Mouse (Mus musculus) myocyte (in vitro differentiated cells): ENCODE measurements at regions not wholly inside any gene's neighbourhood (a gene's known extent, or its start where the extent isn't known, plus 50 kb on each side); places are given as distances from the start of the nearest gene placed in this dataset.

Experiments used
- CEBPB ChIP-seq: IDR thresholded peaks from 2 replicates; pipeline ENCODE4 v1.6.1; 2011; ENCODE audit warnings: mild to moderate bottlenecking, moderate library complexity; ENCODE audit not compliant: poor library complexity, insufficient read depth, severe bottlenecking
- E2F4 ChIP-seq: IDR thresholded peaks from one replicate; pipeline ENCODE4 v1.6.1; 2011; ENCODE audit warnings: mild to moderate bottlenecking, control low read depth, moderate library complexity; ENCODE audit not compliant: insufficient read depth
- MYOG ChIP-seq, 3 experiments: IDR thresholded peaks; one replicate each; pipeline ENCODE4 v1.6.1; 2011; ENCODE audit warnings: control low read depth in 2 of 3, low read depth in 2 of 3, mild to moderate bottlenecking in 2 of 3; ENCODE audit not compliant: insufficient read length in 2 of 3, control insufficient read depth in 1 of 3, insufficient read depth in 1 of 3
- POLR2A ChIP-seq: IDR thresholded peaks from one replicate; pipeline ENCODE4 v1.6.1; 2011; ENCODE audit warnings: low read depth, mild to moderate bottlenecking, control low read depth, moderate library complexity; ENCODE audit not compliant: insufficient read length
- USF1 ChIP-seq: IDR thresholded peaks from one replicate; pipeline ENCODE4 v1.6.1; 2011; ENCODE audit warnings: low read depth, mild to moderate bottlenecking, control low read depth, moderate library complexity

DNA sequence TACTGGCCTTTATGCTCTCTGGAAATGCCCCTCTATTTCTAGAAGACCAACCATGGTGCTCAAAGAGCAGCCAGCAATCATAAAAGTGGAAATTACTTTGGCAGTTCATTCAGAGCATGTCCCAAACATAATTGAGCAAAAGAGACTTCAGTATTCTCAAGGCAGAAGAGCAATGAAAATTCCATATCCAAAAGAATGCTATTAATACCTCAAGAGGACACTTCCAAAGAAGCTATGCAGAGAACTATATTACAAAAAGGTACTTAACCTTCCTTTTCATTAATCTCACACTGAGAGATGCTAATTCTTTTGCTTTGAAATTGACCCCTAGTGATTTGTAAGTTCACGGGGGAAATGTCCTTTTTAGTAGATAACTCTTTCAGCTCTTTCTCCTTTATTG is 105.7 kb downstream of the Mrpl39 start:
- TF ChIP-seq POLR2A: no peak
- no peak for TF ChIP-seq E2F4
- TF ChIP-seq USF1: no peak
- TF ChIP-seq MYOG (IDR thresholded peaks at IDR 0.05; ENCODE audit: control insufficient read depth in 1 of 3, insufficient read depth in 1 of 3, insufficient read length in 2 of 3, low read depth in 2 of 3): no peak
- no peak for TF ChIP-seq CEBPB
